Comparison of ENCODE assay signal across 9 mouse cellular contexts in genomic region chr12:70477593-70478287, GRCm38 (mm10). TPM values are rescaled to one million over a fixed set of nuclear protein-coding genes. Genes with fewer than 3 reads are reported as not detected.
DNase-seq lines count a peak whose midpoint lies in the region; ATAC-seq and TF ChIP-seq lines count a peak whose summit lies in the region.
"Had no signal": no experiment of that assay in that cellular context is flagged by ENCODE, and none has a peak within 500 bp of the region (broad histone marks: within the 10 kb centered on the region; RNA-seq: fewer than 3 reads in every experiment).

No protein-coding gene starts in this region.

- H3K9me3 ChIP-seq in intestine, postnatal 0 days (ENCODE audit: control insufficient read depth), result no peaks in the 10 kb centered on the region
- H3K9me3 ChIP-seq in intestine, embryonic 15.5 days, result no peaks in the 10 kb centered on the region
- H3K9me3 ChIP-seq in embryonic facial prominence, embryonic 11.5 days (replicated peaks; ENCODE audit: control insufficient read depth, low read length), result no peaks in the 10 kb centered on the region
- H3K9me3 ChIP-seq: limb, embryonic 12.5 days had no signal

- WGBS in intestine, postnatal 0 days, result 82% methylated on average over 16 of the region's 16 CpGs
- 84% methylated on average over 16 of the region's 16 CpGs for WGBS in intestine, embryonic 15.5 days
- WGBS in embryonic facial prominence, embryonic 11.5 days, result 76% methylated on average over 16 of the region's 16 CpGs

- H3K27ac ChIP-seq in intestine, postnatal 0 days (ENCODE audit: low read depth, low read length), result no peak overlapping the region
- H3K27ac ChIP-seq in intestine, embryonic 15.5 days, result no peak overlapping the region
- no peak overlapping the region for H3K27ac ChIP-seq in embryonic facial prominence, embryonic 11.5 days (replicated peaks; ENCODE audit: low read depth, low read length)
- H3K27ac ChIP-seq: limb, embryonic 12.5 days had no signal

- no peaks in the 10 kb centered on the region for H3K4me1 ChIP-seq in intestine, postnatal 0 days (replicated peaks; ENCODE audit: control insufficient read depth, insufficient read depth, low read length)
- H3K4me1 ChIP-seq in intestine, embryonic 15.5 days (replicated peaks), result no peaks in the 10 kb centered on the region
- no peaks in the 10 kb centered on the region for H3K4me1 ChIP-seq in embryonic facial prominence, embryonic 11.5 days (ENCODE audit: control insufficient read depth, insufficient read depth, low read length)
- H3K4me1 ChIP-seq: limb, embryonic 12.5 days had no signal

- no peak overlapping the region for H3K9ac ChIP-seq in intestine, postnatal 0 days (ENCODE audit: low read depth, low read length)
- no peak overlapping the region for H3K9ac ChIP-seq in intestine, embryonic 15.5 days
- H3K9ac ChIP-seq in embryonic facial prominence, embryonic 11.5 days (replicated peaks; ENCODE audit: low read length), result no peak overlapping the region

- peak; percentile 43 for TF ChIP-seq CTCF in intestine, postnatal 0 days (IDR thresholded peaks at IDR 0.05; ENCODE audit: low read depth)

- ATAC-seq in intestine, postnatal 0 days, result 0 out of 2 replicates have a peak, but pooled peaks have one; percentile 19
- ATAC-seq in intestine, embryonic 15.5 days, result no peak
- no peak for ATAC-seq in embryonic facial prominence, embryonic 11.5 days (replicated peaks; ENCODE audit: insufficient number of reproducible peaks, low FRiP score, low TSS enrichment, low read depth)

- no peak overlapping the region for H3K4me2 ChIP-seq in intestine, postnatal 0 days (replicated peaks; ENCODE audit: low read depth)
- H3K4me2 ChIP-seq in intestine, embryonic 15.5 days (replicated peaks), result no peak overlapping the region
- no peak overlapping the region for H3K4me2 ChIP-seq in embryonic facial prominence, embryonic 11.5 days (ENCODE audit: low read depth, low read length)
- H3K4me2 ChIP-seq: limb, embryonic 12.5 days had no signal

- H3K36me3 ChIP-seq in intestine, postnatal 0 days (ENCODE audit: control insufficient read depth, insufficient read depth), result no peaks in the 10 kb centered on the region
- H3K36me3 ChIP-seq in intestine, embryonic 15.5 days, result no peaks in the 10 kb centered on the region
- no peaks in the 10 kb centered on the region for H3K36me3 ChIP-seq in embryonic facial prominence, embryonic 11.5 days (replicated peaks; ENCODE audit: control insufficient read depth, insufficient read depth, low read depth, low read length)
- H3K36me3 ChIP-seq: limb, embryonic 12.5 days had no signal

- H3K4me3 ChIP-seq in intestine, postnatal 0 days (ENCODE audit: low read depth, low read length), result no peak overlapping the region
- H3K4me3 ChIP-seq in intestine, embryonic 15.5 days (replicated peaks), result no peak overlapping the region
- H3K4me3 ChIP-seq in embryonic facial prominence, embryonic 11.5 days (ENCODE audit: low read depth, low read length), result no peak overlapping the region
- H3K4me3 ChIP-seq: limb, embryonic 12.5 days had no signal

- peak; percentile 21 for DNase-seq in adrenal gland, postnatal 25 days
- DNase-seq in embryonic facial prominence, embryonic 11.5 days (ENCODE audit: low spot score), result peak; percentile 45
- peak; percentile 60 for DNase-seq in kidney, adult 18-20 months
- peak; percentile 44 for DNase-seq in liver
- DNase-seq in retina, adult 2 months (ENCODE audit: low read depth, low spot score), result peak; percentile 59
- DNase-seq in ovary, adult 18-20 months (ENCODE audit: low spot score), result no peak

- H3K27me3 ChIP-seq in intestine, postnatal 0 days (replicated peaks; ENCODE audit: control insufficient read depth, insufficient read depth, low read length), result no peaks in the 10 kb centered on the region
- H3K27me3 ChIP-seq in intestine, embryonic 15.5 days (replicated peaks), result no peaks in the 10 kb centered on the region
- no peaks in the 10 kb centered on the region for H3K27me3 ChIP-seq in embryonic facial prominence, embryonic 11.5 days (ENCODE audit: control insufficient read depth, insufficient read depth, low read length)
- H3K27me3 ChIP-seq: limb, embryonic 12.5 days had no signal

RNA-seq across cellular contexts. Expression of gene Tmx1, which starts 24.8 kb away (rescaled TPM):
- 64.4 and 70.7 TPM in 2 replicates for polyA plus RNA-seq in intestine, postnatal 0 days (2015; fragmentation: Nextera tagmentation; extraction: Ambion mirVana)
- 104 and 111 TPM in 2 replicates for polyA plus RNA-seq in intestine, embryonic 15.5 days (2015; fragmentation: Nextera tagmentation; extraction: Ambion mirVana)
- 53.7 and 54.0 TPM in 2 replicates for total RNA-seq in adrenal gland, postnatal 25 days (2021)
- polyA plus RNA-seq in embryonic facial prominence, embryonic 11.5 days (2014; fragmentation: Nextera tagmentation; extraction: Ambion mirVana), result 109 and 117 TPM in 2 replicates
